Mouse (Mus musculus): Measurements from ENCODE around the gene Vrk2. TPM values are rescaled to one million over a fixed set of nuclear protein-coding genes. Genes with fewer than 3 reads are reported as not detected.

The Vrk2 gene
- 1.1 and 2.7 TPM in 2 replicates for polyA plus RNA-seq (2012; rRNA removed)

GRCm38 (mm10) chr11:26593061-26594059 is at the start of gene Vrk2, which contains the start of gene Gm6899:
TSS of gene Vrk2 (minus strand) at chr11:26593999.
TSS of gene Gm6899 (plus strand) at chr11:26593241.

Other genes starting within 250 kb of the Vrk2 start
- 0.68 and 0.97 TPM in 2 replicates for gene Fancl, start 207.9 kb downstream of the Vrk2 start, polyA plus RNA-seq (2012; rRNA removed)
- not detected in 2 replicates for gene Gm6899, start 758 bp downstream of the Vrk2 start, polyA plus RNA-seq (2012; rRNA removed)